8 mouse cellular contexts compared by ENCODE assay signal in genomic region chr6:31717531-31717930, GRCm38 (mm10).
A peak's percentile ranks its signal among the peaks of the same experiment; 100 is the strongest.
DNase-seq lines count a peak whose midpoint lies in the region; ATAC-seq lines count a peak whose summit lies in the region.

No protein-coding gene starts in this region.

- no peak for ATAC-seq in kidney, embryonic 14.5 days (ENCODE audit: low FRiP score, low TSS enrichment)
- ATAC-seq in forebrain, embryonic 13.5 days = peak; percentile 55; the same call in 1 of the 2 replicates

- WGBS in kidney, embryonic 14.5 days = 25% methylated on average over 12 of the region's 12 CpGs
- 26% methylated on average over 12 of the region's 12 CpGs for WGBS in forebrain, embryonic 13.5 days

- peak; percentile 8 for DNase-seq in kidney, adult 11 months
- peak; percentile 74 for DNase-seq in ZHBTc4 (ENCODE audit: low read depth, low spot score)
- peak; percentile 79 for DNase-seq in kidney, postnatal 10 days
- peak; percentile 67 for DNase-seq in neural tube, embryonic 10.5 days (ENCODE audit: extremely low spot score, low spot score)
- no peak for DNase-seq in cerebellum, adult 18-20 months
- DNase-seq in left cerebral cortex, adult 9 months (ENCODE audit: low spot score in 2 of 2) = no peak

- H3K27me3 ChIP-seq in kidney, embryonic 14.5 days (ENCODE audit: control insufficient read depth, insufficient read depth, low read length) = no peaks in the 10 kb centered on the region
- H3K27me3 ChIP-seq in forebrain, embryonic 13.5 days = no peaks in the 10 kb centered on the region

- H3K4me2 ChIP-seq in kidney, embryonic 14.5 days (replicated peaks; ENCODE audit: low read depth, low read length) = no peak overlapping the region
- no peak overlapping the region for H3K4me2 ChIP-seq in forebrain, embryonic 13.5 days

- H3K9me3 ChIP-seq in kidney, embryonic 14.5 days (ENCODE audit: control insufficient read depth, low read length) = no peaks in the 10 kb centered on the region
- H3K9me3 ChIP-seq in forebrain, embryonic 13.5 days (replicated peaks) = no peaks in the 10 kb centered on the region

- H3K27ac ChIP-seq in kidney, embryonic 14.5 days (ENCODE audit: low read depth, low read length) = no peak overlapping the region
- H3K27ac ChIP-seq in forebrain, embryonic 13.5 days = no peak overlapping the region

- no peak overlapping the region for H3K9ac ChIP-seq in kidney, embryonic 14.5 days (ENCODE audit: low read depth, low read length)
- no peak overlapping the region for H3K9ac ChIP-seq in forebrain, embryonic 13.5 days

- no peaks in the 10 kb centered on the region for H3K36me3 ChIP-seq in kidney, embryonic 14.5 days (ENCODE audit: control insufficient read depth, insufficient read depth, low read length)
- H3K36me3 ChIP-seq in forebrain, embryonic 13.5 days (ENCODE audit: poor library complexity, severe bottlenecking) = no peaks in the 10 kb centered on the region

- no peak overlapping the region for H3K4me3 ChIP-seq in kidney, embryonic 14.5 days (ENCODE audit: low read length)
- no peak overlapping the region for H3K4me3 ChIP-seq in forebrain, embryonic 13.5 days

- H3K4me1 ChIP-seq in kidney, embryonic 14.5 days (ENCODE audit: control insufficient read depth, insufficient read depth, low read length) = no peaks in the 10 kb centered on the region
- peaks cover 26% of the 10 kb centered on the region for H3K4me1 ChIP-seq in forebrain, embryonic 13.5 days

Comparison
In these comparisons a context has a peak if more than half of its experiments do, and no peak if none do; other contexts are left out.
1. DNase-seq: peak in kidney, adult 11 months (single experiment), ZHBTc4 (single experiment), kidney, postnatal 10 days (single experiment) and neural tube, embryonic 10.5 days (single experiment); none in cerebellum, adult 18-20 months (0 of 2) and left cerebral cortex, adult 9 months (0 of 2).